Mouse (Mus musculus): Measurements from ENCODE around the gene Pgc.

DNA sequence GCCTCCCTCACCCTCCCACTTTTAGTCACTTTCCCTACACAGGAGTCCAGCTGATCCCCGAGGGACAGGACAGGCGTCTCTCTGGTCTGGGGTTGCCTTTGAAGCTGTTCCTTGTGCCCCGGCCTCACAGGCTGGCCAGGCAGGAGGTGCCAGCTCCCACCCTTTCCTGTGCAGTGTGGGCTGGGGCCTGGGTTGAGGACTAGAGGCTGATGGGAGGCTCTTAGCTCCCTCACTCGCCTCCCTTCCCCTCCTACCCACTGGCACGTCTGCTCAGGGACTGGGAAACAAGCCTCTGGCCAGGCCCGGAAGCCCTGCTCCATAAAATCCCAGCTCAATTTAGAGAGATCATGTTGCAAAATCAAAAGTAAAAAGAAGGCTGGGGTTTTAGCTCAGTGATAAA is 47.0 kb downstream of the Pgc start:
- no peak for TF ChIP-seq CTCF (IDR thresholded peaks at IDR 0.05; ENCODE audit: extremely low read depth, insufficient read depth, low read length)
- TF ChIP-seq POLR2A (IDR thresholded peaks at IDR 0.05; ENCODE audit: extremely low read depth, insufficient read depth, low read length) = no peak

Data from cortical plate, adult 2 months (tissue).